8 mouse cellular contexts compared by ENCODE assay signal in genomic region chr4:109476554-109477014, GRCm38 (mm10). TPM values are rescaled to one million over a fixed set of nuclear protein-coding genes. Genes with fewer than 3 reads are reported as not detected.
DNase-seq lines count a peak whose midpoint lies in the region; ATAC-seq and TF ChIP-seq lines count a peak whose summit lies in the region.

No protein-coding gene starts in this region.

- no peak for TF ChIP-seq RAD21 in MEL (IDR thresholded peaks at IDR 0.05; ENCODE audit: low read depth, low read length)

- under 1% methylated on average over 37 of the region's 39 CpGs for WGBS in cerebellum, adult 2 months
- under 1% methylated on average over 39 of the region's 39 CpGs for WGBS in hindbrain, embryonic 10.5 days
- WGBS in lung, postnatal 0 days = 0% methylated on average over 37 of the region's 39 CpGs

- H3K9ac ChIP-seq in MEL (ENCODE audit: control insufficient read depth, low read depth, low read length, poor library complexity, severe bottlenecking) = peak overlapping the region; percentile 100
- H3K9ac ChIP-seq in lung, postnatal 0 days (replicated peaks; ENCODE audit: low read depth) = peak overlapping the region; percentile 97

- no peaks in the 10 kb centered on the region for H3K9me3 ChIP-seq in MEL (replicated peaks; ENCODE audit: insufficient read depth, low read length)
- H3K9me3 ChIP-seq in hindbrain, embryonic 10.5 days = no peaks in the 10 kb centered on the region
- H3K9me3 ChIP-seq in lung, postnatal 0 days (ENCODE audit: low read length) = no peaks in the 10 kb centered on the region

- TF ChIP-seq POLR2A in MEL (IDR thresholded peaks at IDR 0.05; ENCODE audit: control insufficient read depth in 1 of 2, insufficient read depth in 1 of 2, low read depth in 1 of 2, low read length in 2 of 2, poor library complexity in 1 of 2) = peak; percentile 82 to 85
- peak; percentile 72 for TF ChIP-seq POLR2A in cerebellum, adult 2 months (IDR thresholded peaks at IDR 0.05; ENCODE audit: borderline replicate concordance, insufficient read depth, low read length)

- peaks cover 29% of the 10 kb centered on the region for H3K79me2 ChIP-seq in MEL (ENCODE audit: control insufficient read depth, insufficient read depth, low read length, poor library complexity)

- no peak for TF ChIP-seq EP300 in MEL (IDR thresholded peaks at IDR 0.05; ENCODE audit: low read depth in 1 of 2, low read length in 2 of 2)
- no peak for TF ChIP-seq EP300 in lung, postnatal 0 days (IDR thresholded peaks at IDR 0.05)

- no peak for TF ChIP-seq CTCF in MEL (IDR thresholded peaks at IDR 0.05 in 2 of 3, conservative IDR thresholded peaks at IDR 0.05 in 1 of 3; ENCODE audit: control insufficient read depth in 1 of 3, insufficient read depth in 1 of 3, low read depth in 2 of 3, low read length in 3 of 3, poor library complexity in 1 of 3, severe bottlenecking in 1 of 3)
- TF ChIP-seq CTCF in cerebellum, adult 2 months (IDR thresholded peaks at IDR 0.05; ENCODE audit: borderline replicate concordance, insufficient read depth, low read depth, low read length) = peak; percentile 6; the same call in 1 of the 2 replicates
- peak; percentile 62 for TF ChIP-seq CTCF in lung, postnatal 0 days (IDR thresholded peaks at IDR 0.05)

- H3K4me2 ChIP-seq in lung, postnatal 0 days (replicated peaks; ENCODE audit: low read depth, low read length) = peak overlapping the region; percentile 70

- peak overlapping the region; percentile 79; the same call in 1 of the 2 replicates for H3K27ac ChIP-seq in MEL (ENCODE audit: control insufficient read depth, low read depth, low read length)
- peak overlapping the region; percentile 11 for H3K27ac ChIP-seq in cerebellum, adult 2 months (ENCODE audit: insufficient read depth, low read length)
- peak overlapping the region; percentile 98 for H3K27ac ChIP-seq in hindbrain, embryonic 10.5 days
- H3K27ac ChIP-seq in lung, postnatal 0 days (ENCODE audit: low read length) = peak overlapping the region; percentile 93

- H3K4me3 ChIP-seq in MEL (ENCODE audit: control insufficient read depth in 1 of 2, insufficient read depth in 1 of 2, low read depth in 2 of 2, low read length in 2 of 2) = peak overlapping the region; percentile 100
- peak overlapping the region; percentile 68 for H3K4me3 ChIP-seq in cerebellum, adult 2 months (replicated peaks; ENCODE audit: insufficient read depth, low read depth, low read length)
- H3K4me3 ChIP-seq in hindbrain, embryonic 10.5 days = peak overlapping the region; percentile 90
- H3K4me3 ChIP-seq in lung, postnatal 0 days (ENCODE audit: low read depth, low read length) = peak overlapping the region; percentile 98

- H3K4me1 ChIP-seq in MEL (ENCODE audit: control insufficient read depth in 1 of 2, insufficient read depth in 2 of 2, low read length in 2 of 2) = peaks cover 11 to 15% of the 10 kb centered on the region in 2 experiments
- no peaks in the 10 kb centered on the region; the same call in 1 of the 2 replicates for H3K4me1 ChIP-seq in cerebellum, adult 2 months (ENCODE audit: control insufficient read depth, insufficient read depth, low read length)
- H3K4me1 ChIP-seq in hindbrain, embryonic 10.5 days (replicated peaks) = peaks cover 14% of the 10 kb centered on the region
- peaks cover 4% of the 10 kb centered on the region for H3K4me1 ChIP-seq in lung, postnatal 0 days (ENCODE audit: insufficient read depth, low read depth, low read length)

- DNase-seq in MEL (ENCODE audit: low read depth, low spot score) = peak; percentile 85
- peak; percentile 92 to 93 for DNase-seq in cerebellum, adult 2 months
- DNase-seq in forelimb bud, embryonic 11.5 days (ENCODE audit: low read depth, low spot score) = peak; percentile 88
- DNase-seq in hindbrain, embryonic 10.5 days (ENCODE audit: low spot score) = peak; percentile 93
- peak; percentile 90 for DNase-seq in layer of hippocampus, adult 9-11 months
- DNase-seq in lung, postnatal 0 days (ENCODE audit: low spot score) = peak; percentile 96
- DNase-seq in ovary, postnatal 14 days (ENCODE audit: low spot score) = peak; percentile 87
- DNase-seq in thymus, postnatal 14 days = peak; percentile 75

- peaks cover 0 to 24% of the 10 kb centered on the region in 2 experiments; a peak in 2 of 4 replicates for H3K36me3 ChIP-seq in MEL (ENCODE audit: control insufficient read depth in 1 of 2, insufficient read depth in 2 of 2, low read length in 2 of 2)
- H3K36me3 ChIP-seq in hindbrain, embryonic 10.5 days = peaks cover 12% of the 10 kb centered on the region
- no peaks in the 10 kb centered on the region for H3K36me3 ChIP-seq in lung, postnatal 0 days (ENCODE audit: insufficient read depth, low read length)

- peak; percentile 99 for ATAC-seq in lung, postnatal 0 days

- H3K27me3 ChIP-seq in MEL (ENCODE audit: control insufficient read depth in 1 of 2, insufficient read depth in 2 of 2, low read length in 2 of 2) = peaks cover 0 to 3% of the 10 kb centered on the region in 2 experiments; a peak in 3 of 4 replicates
- H3K27me3 ChIP-seq in cerebellum, adult 2 months (ENCODE audit: control insufficient read depth, insufficient read depth, low read length) = no peaks in the 10 kb centered on the region
- no peaks in the 10 kb centered on the region for H3K27me3 ChIP-seq in hindbrain, embryonic 10.5 days (ENCODE audit: insufficient read depth, poor library complexity, severe bottlenecking)
- H3K27me3 ChIP-seq in lung, postnatal 0 days (replicated peaks; ENCODE audit: insufficient read depth, low read length) = no peaks in the 10 kb centered on the region

TF ChIP-seq in MEL, 35 proteins besides CTCF, POLR2A, EP300 and RAD21 (continues in another document):
- TF ChIP-seq USF2 (IDR thresholded peaks at IDR 0.05; ENCODE audit: borderline replicate concordance in 1 of 2, insufficient read depth in 1 of 2, low read depth in 1 of 2, low read length in 2 of 2) (no peak), MYB (IDR thresholded peaks at IDR 0.05; ENCODE audit: low read depth, low read length) (no peak), GATA1 (IDR thresholded peaks at IDR 0.05; ENCODE audit: low read depth, low read length) (no peak), KAT2A (conservative IDR thresholded peaks at IDR 0.05; ENCODE audit: low read depth, low read length) (no peak; the same call in 1 of the 2 replicates), NRF1 (IDR thresholded peaks at IDR 0.05; ENCODE audit: insufficient read depth, low read depth, low read length, poor library complexity, severe bottlenecking) (peak; percentile 36; the same call in 1 of the 2 replicates), E2F4 (IDR thresholded peaks at IDR 0.05; ENCODE audit: borderline replicate concordance, low read depth, low read length) (no peak), MEF2A (IDR thresholded peaks at IDR 0.05; ENCODE audit: extremely low read depth, insufficient replicate concordance, low read depth, low read length, poor library complexity, severe bottlenecking) (no peak), RCOR1 (IDR thresholded peaks at IDR 0.05; ENCODE audit: low read depth, low read length) (no peak), ZC3H11A (IDR thresholded peaks at IDR 0.05; ENCODE audit: low read depth, low read length) (no peak), TBP (IDR thresholded peaks at IDR 0.05; ENCODE audit: low read depth, low read length) (no peak), USF1 (IDR thresholded peaks at IDR 0.05; ENCODE audit: low read depth, low read length) (0 out of 2 replicates have a peak, but pooled peaks have one; percentile 17), BHLHE40 (IDR thresholded peaks at IDR 0.05; ENCODE audit: borderline replicate concordance, low read depth, low read length) (no peak), MAFK (IDR thresholded peaks at IDR 0.05; ENCODE audit: borderline replicate concordance, low read depth, low read length) (no peak), ETS1 (IDR thresholded peaks at IDR 0.05; ENCODE audit: low read depth, low read length) (peak; percentile 56; the same call in 1 of the 2 replicates), UBTF (IDR thresholded peaks at IDR 0.05; ENCODE audit: borderline replicate concordance, insufficient read depth, low read depth, low read length) (no peak), ELF1 (IDR thresholded peaks at IDR 0.05; ENCODE audit: low read depth, low read length) (no peak), NELFE (IDR thresholded peaks at IDR 0.05; ENCODE audit: low read depth, low read length) (peak; percentile 88), MAX (IDR thresholded peaks at IDR 0.05; ENCODE audit: low read length) (peak; percentile 62), CHD1 (IDR thresholded peaks at IDR 0.05; ENCODE audit: low read depth, low read length) (no peak), POLR2AphosphoS2 (IDR thresholded peaks at IDR 0.05; ENCODE audit: low read length) (peak; percentile 81), MXI1 (IDR thresholded peaks at IDR 0.05; ENCODE audit: low read depth, low read length) (no peak; the same call in 1 of the 2 replicates), JUND (IDR thresholded peaks at IDR 0.05; ENCODE audit: low read depth, low read length) (no peak), GABPA (IDR thresholded peaks at IDR 0.05; ENCODE audit: low read depth, low read length) (no peak), TCF12 (IDR thresholded peaks at IDR 0.05; ENCODE audit: low read depth, low read length) (peak; percentile 43; the same call in 1 of the 2 replicates), HCFC1 (IDR thresholded peaks at IDR 0.05; ENCODE audit: low read depth, low read length) (peak; percentile 64), MYC (IDR thresholded peaks at IDR 0.05; ENCODE audit: low read depth, low read length) (no peak), POLR2AphosphoS5 (IDR thresholded peaks at IDR 0.05; ENCODE audit: borderline replicate concordance, low read depth, low read length) (no peak), CHD2 (IDR thresholded peaks at IDR 0.05; ENCODE audit: low read length) (no peak), TAL1 (IDR thresholded peaks at IDR 0.05; ENCODE audit: low read length) (no peak)

RNA-seq across cellular contexts. Expression of gene Rnf11, which starts 7.9 kb away (rescaled TPM):
- 7.9 and 8.7 TPM in 2 replicates for total RNA-seq in MEL (2012; rRNA removed)
- 1 to 10 TPM in 1 of 2 experiments, not detected in 1; 8.6 TPM for polyA plus RNA-seq in MEL (2012; ENCODE audit: insufficient read depth in 1 of 2, insufficient read length in 2 of 2, low read depth in 1 of 2, low replicate concordance in 2 of 2, missing spikeins in 1 of 2)
- polyA plus RNA-seq in cerebellum, adult 2 months (2012; rRNA removed) = 145 and 161 TPM in 2 replicates
- 23.4 and 30.3 TPM in 2 replicates for polyA plus RNA-seq in hindbrain, embryonic 10.5 days (2016; fragmentation: Nextera tagmentation; extraction: Ambion mirVana)
- polyA plus RNA-seq in lung, postnatal 0 days (2015; fragmentation: Nextera tagmentation; extraction: Ambion mirVana) = 51.7 and 56.6 TPM in 2 replicates

RNA-seq across cellular contexts. Expression of gene 4930522H14Rik, which starts 54.5 kb away (rescaled TPM):
- total RNA-seq in MEL (2012; rRNA removed) = not detected in 2 replicates
- not detected for polyA plus RNA-seq in MEL (2012; ENCODE audit: insufficient read depth in 1 of 2, insufficient read length in 2 of 2, low read depth in 1 of 2, low replicate concordance in 2 of 2, missing spikeins in 1 of 2)
- not detected in 2 replicates for polyA plus RNA-seq in cerebellum, adult 2 months (2012; rRNA removed)
- not detected in 2 replicates for polyA plus RNA-seq in hindbrain, embryonic 10.5 days (2016; fragmentation: Nextera tagmentation; extraction: Ambion mirVana)
- polyA plus RNA-seq in lung, postnatal 0 days (2015; fragmentation: Nextera tagmentation; extraction: Ambion mirVana) = not detected in 2 replicates

Comparison
In these comparisons a context has a peak if more than half of its experiments do, and no peak if none do; other contexts are left out.
1. Peak in every context shown above with its lines: DNase-seq, ATAC-seq, H3K4me3 ChIP-seq and H3K27ac ChIP-seq.
2. H3K27ac ChIP-seq: peak in every context shown above with its lines; median percentile 98 in hindbrain, embryonic 10.5 days; 93 in lung, postnatal 0 days; 79 in MEL; 11 in cerebellum, adult 2 months.
3. CTCF ChIP-seq: peak in cerebellum, adult 2 months (single experiment) and lung, postnatal 0 days (single experiment); none in MEL (0 of 3).